Mouse (Mus musculus) mature B cell (primary cell): ENCODE data around the gene Rpl18a.

Experiments used
- in situ Hi-C: fragments of 300-500 bp; cut with MboI; formaldehyde crosslinking; loops from 2 replicates; pipeline ENCODE4 v1.14.3; 2019

Rpl18a gene

GRCm38 (mm10) chr8:70880546-70880945, 16.7 kb downstream of the Rpl18a start:
- in situ Hi-C loops: no loop called here

- in situ Hi-C loops: no loop called here
Measured at GRCm38 (mm10) chr8:70880126-70880525, 17.1 kb downstream of the Rpl18a start.

DNA sequence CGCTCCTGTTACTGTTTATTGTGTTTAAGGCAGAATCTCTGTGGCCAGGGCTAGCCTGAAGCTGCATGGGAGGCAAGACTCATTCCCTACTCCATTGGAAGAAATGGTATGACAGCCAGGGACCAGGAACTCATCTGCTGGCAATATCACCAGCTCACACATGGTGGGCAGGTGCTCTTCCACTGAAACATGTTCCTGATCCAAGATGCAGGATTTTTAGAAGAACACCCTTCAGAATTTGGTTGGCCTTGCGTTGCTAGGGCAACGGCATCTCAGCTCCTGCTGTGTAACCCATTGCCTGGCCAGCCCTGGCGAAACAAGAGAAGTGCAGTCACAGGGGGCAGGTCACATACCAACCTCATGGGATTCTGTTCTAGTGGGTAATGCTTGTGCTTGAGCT, 17.7 kb downstream of the Rpl18a start:
- in situ Hi-C loops: no loop called here

GRCm38 (mm10) chr8:70878178-70878577, 19.0 kb downstream of the Rpl18a start:
- in situ Hi-C loops: no loop called here

DNA sequence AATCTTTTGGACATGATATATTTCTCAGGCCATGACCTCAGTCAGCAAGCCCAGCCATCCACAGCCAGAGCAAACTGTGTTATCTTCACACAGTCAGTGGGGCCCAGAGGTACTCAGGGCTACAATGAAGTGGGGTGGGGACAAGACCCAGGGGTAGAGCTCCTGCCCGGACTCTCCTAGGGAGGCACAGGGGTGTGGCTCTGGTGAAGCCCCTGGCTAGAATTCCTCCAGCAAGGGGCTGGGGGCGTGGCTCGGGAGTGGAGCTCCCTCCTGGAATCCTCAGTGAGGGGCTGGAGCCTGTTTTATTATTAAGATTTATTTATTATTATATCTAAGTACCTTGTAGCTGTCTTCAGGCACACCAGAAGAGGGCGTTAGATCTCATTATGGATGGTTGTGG, 20.8 kb downstream of the Rpl18a start:
- in situ Hi-C loops: no loop called here

DNA sequence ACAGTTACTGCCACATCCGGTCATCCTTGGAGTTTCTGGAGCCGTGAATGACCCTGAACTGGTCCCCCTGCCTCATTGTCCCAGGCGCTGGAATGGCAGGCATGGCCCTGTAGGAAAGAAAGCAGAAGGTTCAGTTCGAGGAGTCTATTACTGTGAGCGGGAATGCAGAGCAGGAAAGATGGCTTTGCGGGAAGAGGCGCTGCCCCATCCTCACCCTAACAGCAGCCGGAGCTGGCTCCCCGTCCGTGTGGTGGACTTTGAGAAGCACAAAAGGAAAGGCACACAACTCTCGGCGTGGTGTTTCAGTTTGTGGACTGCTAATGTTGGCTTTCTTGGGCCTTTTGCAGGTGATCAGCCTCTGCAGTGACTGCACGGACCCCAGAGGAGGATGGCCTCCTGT, 22.8 kb downstream of the Rpl18a start:
- in situ Hi-C loops: no loop called here

- in situ Hi-C loops: no loop called here
Measured at GRCm38 (mm10) chr8:70873364-70873985, 23.7 kb downstream of the Rpl18a start, which contains the start of gene Ccdc124. Gene Ccdc124 (minus strand): TSS chr8:70873935.

- in situ Hi-C loops: no loop called here
Measured at GRCm38 (mm10) chr8:70872643-70873363, 24.4 kb downstream of the Rpl18a start.

GRCm38 (mm10) chr8:70871195-70871807, 25.9 kb downstream of the Rpl18a start:
- in situ Hi-C loops: no loop called here

DNA sequence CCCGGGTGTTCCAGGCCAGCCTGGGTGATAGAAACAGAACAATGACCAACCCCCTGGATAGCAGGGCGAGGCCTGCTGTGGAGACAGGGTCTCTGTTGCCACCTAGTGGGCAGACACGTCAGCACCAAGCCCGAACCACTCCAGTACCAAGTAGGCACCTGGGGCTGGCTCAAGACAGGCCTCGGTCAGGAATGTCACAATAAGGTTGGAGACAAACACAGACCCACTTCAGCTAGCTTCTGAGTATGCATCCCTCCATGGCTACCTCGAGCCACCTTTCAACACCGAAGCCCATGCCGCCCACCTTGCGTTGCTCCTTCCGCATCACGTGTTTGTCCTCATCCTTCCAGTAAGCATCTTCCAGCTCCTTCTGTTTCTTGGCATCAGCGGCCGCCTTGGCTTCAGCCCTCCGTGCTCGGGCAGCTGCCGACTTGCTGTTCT, 27.6 kb downstream of the Rpl18a start:
- in situ Hi-C loops: no loop called here

- in situ Hi-C loops: no loop called here
Measured at GRCm38 (mm10) chr8:70869199-70869571, 28.0 kb downstream of the Rpl18a start.

- in situ Hi-C loops: no loop called here
Measured at GRCm38 (mm10) chr8:70868559-70869198, 28.5 kb downstream of the Rpl18a start.

DNA sequence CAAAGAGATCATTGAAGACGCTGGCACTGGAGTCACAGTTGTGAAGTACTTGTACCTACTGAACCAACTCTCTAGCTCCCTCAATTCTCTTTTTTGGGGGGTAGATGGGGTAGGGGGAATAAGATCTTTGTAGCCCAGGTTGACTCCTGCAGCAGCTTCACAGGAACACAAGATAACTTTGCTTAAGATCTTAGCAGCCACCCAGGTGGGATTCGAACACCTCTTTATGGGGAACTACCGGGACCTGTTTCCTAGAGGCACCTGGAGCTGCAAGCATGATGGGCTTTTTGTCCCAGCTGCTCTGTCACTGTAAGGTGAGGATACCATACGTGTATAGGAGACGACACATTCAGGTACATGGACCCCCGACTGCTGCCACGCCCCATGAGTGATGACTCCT, 30.6 kb downstream of the Rpl18a start:
- in situ Hi-C loops: no loop called here

- in situ Hi-C loops: no loop called here
Measured at GRCm38 (mm10) chr8:70866001-70866520, 31.2 kb downstream of the Rpl18a start.

GRCm38 (mm10) chr8:70865350-70866000, 31.7 kb downstream of the Rpl18a start:
- in situ Hi-C loops: no loop called here

DNA sequence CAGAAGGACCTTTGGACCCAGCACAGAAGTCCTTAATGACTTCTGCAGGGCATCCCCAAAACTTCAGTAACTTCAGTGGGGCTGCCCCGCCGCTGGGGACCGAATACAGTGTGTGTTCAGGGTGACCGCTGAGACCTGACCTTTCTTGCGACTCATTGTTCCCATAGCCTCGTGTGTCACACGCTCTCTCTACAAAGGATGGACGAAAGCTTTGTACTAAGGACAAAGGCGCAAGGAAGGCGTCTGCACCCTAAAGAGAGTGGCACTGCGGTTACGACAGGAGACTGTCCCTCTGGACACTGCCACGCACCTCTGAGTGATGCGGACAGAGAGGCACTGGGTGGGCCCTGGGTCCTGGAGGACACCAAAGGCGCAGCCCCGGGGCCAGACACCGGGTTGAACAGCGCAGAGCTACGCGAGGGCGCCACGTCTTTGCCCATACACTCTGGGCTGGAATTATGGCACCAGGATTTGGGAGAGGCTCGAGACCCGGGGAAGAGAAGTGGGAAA, 32.4 kb downstream of the Rpl18a start:
- in situ Hi-C loops: no loop called here

- in situ Hi-C loops: no loop called here
Measured at GRCm38 (mm10) chr8:70863956-70864711, 33.1 kb downstream of the Rpl18a start.

DNA sequence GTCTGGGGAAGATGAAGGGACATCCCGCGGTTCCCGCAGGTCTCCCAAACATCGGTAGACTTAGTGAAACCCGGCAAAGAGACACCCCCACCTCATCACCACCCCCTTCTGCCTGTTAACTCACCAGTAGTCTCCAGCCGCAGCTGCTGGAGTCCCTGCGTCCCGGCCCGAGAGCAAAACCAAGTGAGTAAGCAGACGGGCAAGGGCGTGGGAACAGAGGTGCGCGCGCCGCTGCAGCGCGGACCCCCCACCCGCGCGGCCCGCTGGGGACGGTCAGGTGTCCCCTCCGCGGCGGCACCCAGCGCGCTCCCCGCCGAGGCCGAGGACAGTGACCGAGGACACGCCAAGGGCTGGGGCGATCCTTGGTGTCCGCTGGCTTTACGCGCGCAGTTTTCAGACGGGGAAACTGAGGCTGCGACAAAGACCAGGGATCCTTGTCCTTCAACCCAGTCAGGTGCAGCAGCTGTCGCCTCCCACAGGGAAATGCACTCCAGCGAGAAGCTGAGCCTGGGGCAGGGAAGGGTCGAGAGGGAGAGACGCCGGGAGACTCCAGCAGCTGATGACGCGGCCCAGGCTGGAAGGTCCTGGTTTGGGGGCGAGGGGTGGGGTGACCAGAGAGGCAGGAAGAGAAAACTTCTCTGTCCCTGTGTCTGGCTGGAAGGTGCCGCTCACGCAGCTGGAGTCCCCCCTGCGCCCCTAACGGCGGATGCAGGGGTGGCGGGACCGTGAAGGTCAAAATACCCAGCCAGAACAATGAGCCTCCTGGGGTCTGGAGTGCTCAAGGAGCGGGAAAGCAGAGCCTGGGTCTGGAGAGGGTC, 34.2 kb downstream of the Rpl18a start, which contains the start of gene Kcnn1:
Gene Kcnn1, minus strand, starts transcription at position 435 of the 818 bp plus-strand sequence.
- in situ Hi-C loops: no loop called here

DNA sequence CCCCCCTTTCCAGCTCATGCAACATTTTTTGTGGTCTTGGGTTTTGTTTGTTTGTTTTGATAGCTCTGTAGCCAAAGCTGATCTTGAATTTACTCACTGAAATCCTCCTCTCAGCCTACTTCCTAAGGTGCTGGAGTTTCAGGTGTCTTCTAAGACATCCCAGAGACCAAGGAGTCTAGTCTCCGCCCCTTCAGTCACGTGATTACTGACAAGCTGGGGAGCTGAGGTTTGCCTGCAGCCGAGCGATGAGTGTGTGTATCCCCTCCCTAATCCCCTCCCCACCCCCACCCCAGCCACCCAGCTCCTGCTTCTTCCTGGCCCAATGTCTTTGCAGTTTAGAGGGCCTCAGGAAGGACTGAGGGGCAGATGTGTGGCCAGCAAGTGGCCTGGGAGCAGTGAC, 39.7 kb downstream of the Rpl18a start:
- in situ Hi-C loops: no loop called here
